Mouse (Mus musculus): Measurements from ENCODE around the gene Abr. TPM values are rescaled to one million over a fixed set of nuclear protein-coding genes. Genes with fewer than 3 reads are reported as not detected.

The Abr gene
- polyA plus RNA-seq, 1 experiment from 2014 or later, result 2.8 TPM

GRCm38 (mm10) chr11:76399587-76400330 lies 222.4 kb downstream of the Abr start:
- Histone ChIP-seq H3K9ac (peak overlapping the region; percentile 78), H3K9me3 (replicated peaks) (no peaks in the 10 kb centered on the region), H3K4me2 (peak overlapping the region; percentile 99), H3K36me3 (no peaks in the 10 kb centered on the region), H3K4me3 (replicated peaks) (peak overlapping the region; percentile 73), H3K27me3 (peaks cover 33% of the 10 kb centered on the region), H3K27ac (no peak overlapping the region), H3K4me1 (replicated peaks) (peaks cover 27% of the 10 kb centered on the region)
- WGBS (ENCODE audit: insufficient replicate concordance), result 6% methylated on average over 11 of the region's 11 CpGs
- DNase-seq (no peak), ATAC-seq (ENCODE audit: low read depth) (peak; percentile 27; the same call in 1 of the 2 replicates)

GRCm38 (mm10) chr11:76398798-76399586 lies 223.1 kb downstream of the Abr start, which contains the start of gene Nxn:
TSS of gene Nxn (minus strand) at chr11:76399140.
- peak within 1 kb of the TSS; percentile 99 for H3K4me2 ChIP-seq
- no peaks in the 10 kb centered on the region for H3K9me3 ChIP-seq (replicated peaks)
- peaks cover 27% of the 10 kb centered on the region for H3K4me1 ChIP-seq (replicated peaks)
- H3K27ac ChIP-seq, result no peak within 1 kb of the TSS; the same call in 1 of the 2 replicates
- DNase-seq (peak; percentile 87), ATAC-seq (ENCODE audit: low read depth) (peak; percentile 91)
- WGBS (ENCODE audit: insufficient replicate concordance), result under 1% methylated on average over 66 of the region's 70 CpGs
- H3K36me3 ChIP-seq, result no peaks in the 10 kb centered on the region
- H3K9ac ChIP-seq, result peak within 1 kb of the TSS; percentile 78
- H3K4me3 ChIP-seq (replicated peaks), result peak within 1 kb of the TSS; percentile 73
- peaks cover 33% of the 10 kb centered on the region for H3K27me3 ChIP-seq

GRCm38 (mm10) chr11:76398312-76398797 lies 223.8 kb downstream of the Abr start:
- DNase-seq, result peak; percentile 23
- peak overlapping the region; percentile 73 for H3K4me3 ChIP-seq (replicated peaks)

GRCm38 (mm10) chr11:76397650-76398311 lies 224.3 kb downstream of the Abr start:
- no peaks in the 10 kb centered on the region for H3K9me3 ChIP-seq (replicated peaks)
- WGBS (ENCODE audit: insufficient replicate concordance), result 3% methylated on average over 26 of the region's 26 CpGs
- H3K9ac ChIP-seq, result peak overlapping the region; percentile 78
- ATAC-seq (ENCODE audit: low read depth) (no peak), DNase-seq (no peak)
- H3K4me2 ChIP-seq, result peak overlapping the region; percentile 99
- H3K36me3 ChIP-seq, result no peaks in the 10 kb centered on the region
- H3K27me3 ChIP-seq, result peaks cover 27% of the 10 kb centered on the region
- H3K4me3 ChIP-seq (replicated peaks), result peak overlapping the region; percentile 73
- no peak overlapping the region for H3K27ac ChIP-seq
- H3K4me1 ChIP-seq (replicated peaks), result peaks cover 27% of the 10 kb centered on the region

More at GRCm38 (mm10) chr11:76398312-76398797, 223.8 kb downstream of the Abr start:
- no peak overlapping the region; the same call in 1 of the 2 replicates for H3K27ac ChIP-seq
- peak overlapping the region; percentile 78 for H3K9ac ChIP-seq
- ATAC-seq (ENCODE audit: low read depth), result peak; percentile 55
- peaks cover 27% of the 10 kb centered on the region for H3K4me1 ChIP-seq (replicated peaks)
- H3K9me3 ChIP-seq (replicated peaks), result no peaks in the 10 kb centered on the region
- peak overlapping the region; percentile 99 for H3K4me2 ChIP-seq
- WGBS (ENCODE audit: insufficient replicate concordance), result 0% methylated on average over 33 of the region's 33 CpGs
- H3K36me3 ChIP-seq, result no peaks in the 10 kb centered on the region
- peaks cover 27% of the 10 kb centered on the region for H3K27me3 ChIP-seq

GRCm38 (mm10) chr11:76392996-76393395 lies 229.1 kb downstream of the Abr start:
- Histone ChIP-seq H3K4me3 (replicated peaks) (no peak overlapping the region), H3K27ac (no peak overlapping the region), H3K4me1 (replicated peaks) (peaks cover 8% of the 10 kb centered on the region), H3K4me2 (no peak overlapping the region), H3K9me3 (replicated peaks) (no peaks in the 10 kb centered on the region), H3K9ac (no peak overlapping the region), H3K27me3 (peaks cover 8% of the 10 kb centered on the region), H3K36me3 (no peaks in the 10 kb centered on the region)
- DNase-seq (no peak), ATAC-seq (ENCODE audit: low read depth) (no peak)
- 81% methylated on average over 11 of the region's 11 CpGs for WGBS (ENCODE audit: insufficient replicate concordance)

GRCm38 (mm10) chr11:76392532-76392931 lies 229.6 kb downstream of the Abr start:
- Histone ChIP-seq H3K4me3 (replicated peaks) (no peak overlapping the region), H3K27ac (no peak overlapping the region), H3K9me3 (replicated peaks) (no peaks in the 10 kb centered on the region), H3K27me3 (0 out of 2 replicates have a peak, but pooled peaks cover 3% of the 10 kb centered on the region), H3K9ac (no peak overlapping the region), H3K36me3 (no peaks in the 10 kb centered on the region), H3K4me2 (no peak overlapping the region), H3K4me1 (replicated peaks) (peaks cover 4% of the 10 kb centered on the region; the same call in 1 of the 2 replicates)
- no peak for ATAC-seq (ENCODE audit: low read depth)
- no peak for DNase-seq
- 78% methylated on average over 7 of the region's 7 CpGs for WGBS (ENCODE audit: insufficient replicate concordance)

- H3K36me3 ChIP-seq, result no peaks in the 10 kb centered on the region
- H3K4me1 ChIP-seq (replicated peaks), result 0 out of 2 replicates have a peak, but pooled peaks cover 3% of the 10 kb centered on the region
- DNase-seq, result no peak
- no peak overlapping the region for H3K27ac ChIP-seq
- no peaks in the 10 kb centered on the region for H3K9me3 ChIP-seq (replicated peaks)
- WGBS (ENCODE audit: insufficient replicate concordance), result 57% methylated on average over 7 of the region's 7 CpGs
- no peaks in the 10 kb centered on the region for H3K27me3 ChIP-seq
- H3K4me3 ChIP-seq (replicated peaks), result no peak overlapping the region
- H3K4me2 ChIP-seq, result peak overlapping the region; percentile 29; the same call in 1 of the 2 replicates
- no peak for ATAC-seq (ENCODE audit: low read depth)
- no peak overlapping the region for H3K9ac ChIP-seq
These were observed 233.4 kb downstream of the Abr start for GRCm38 (mm10) chr11:76388711-76389110.

GRCm38 (mm10) chr11:76387097-76387496 lies 235.0 kb downstream of the Abr start:
- Histone ChIP-seq H3K27ac (no peak overlapping the region), H3K27me3 (no peaks in the 10 kb centered on the region), H3K9ac (no peak overlapping the region), H3K4me3 (replicated peaks) (no peak overlapping the region), H3K4me1 (replicated peaks) (0 out of 2 replicates have a peak, but pooled peaks cover 3% of the 10 kb centered on the region), H3K4me2 (no peak overlapping the region), H3K36me3 (no peaks in the 10 kb centered on the region), H3K9me3 (replicated peaks) (no peaks in the 10 kb centered on the region)
- WGBS (ENCODE audit: insufficient replicate concordance), result 69% methylated on average over 1 of the region's 1 CpGs
- DNase-seq, result no peak
- no peak for ATAC-seq (ENCODE audit: low read depth)

GRCm38 (mm10) chr11:76385746-76386145 lies 236.4 kb downstream of the Abr start:
- Histone ChIP-seq H3K27me3 (no peaks in the 10 kb centered on the region), H3K4me2 (no peak overlapping the region), H3K4me1 (replicated peaks) (0 out of 2 replicates have a peak, but pooled peaks cover 3% of the 10 kb centered on the region), H3K4me3 (replicated peaks) (no peak overlapping the region), H3K9ac (no peak overlapping the region), H3K36me3 (no peaks in the 10 kb centered on the region), H3K9me3 (replicated peaks) (no peaks in the 10 kb centered on the region), H3K27ac (no peak overlapping the region)
- ATAC-seq (ENCODE audit: low read depth) (no peak), DNase-seq (no peak)
- WGBS (ENCODE audit: insufficient replicate concordance), result 68% methylated on average over 3 of the region's 3 CpGs

- H3K9ac ChIP-seq, result no peak overlapping the region
- H3K27ac ChIP-seq, result no peak overlapping the region
- H3K9me3 ChIP-seq (replicated peaks), result no peaks in the 10 kb centered on the region
- H3K36me3 ChIP-seq, result no peaks in the 10 kb centered on the region
- H3K4me1 ChIP-seq (replicated peaks), result peaks cover 8% of the 10 kb centered on the region
- no peak overlapping the region for H3K4me2 ChIP-seq
- no peaks in the 10 kb centered on the region for H3K27me3 ChIP-seq
- DNase-seq, result no peak
- ATAC-seq (ENCODE audit: low read depth), result no peak
- no peak overlapping the region for H3K4me3 ChIP-seq (replicated peaks)
- 73% methylated on average over 4 of the region's 4 CpGs for WGBS (ENCODE audit: insufficient replicate concordance)
These were observed 237.1 kb downstream of the Abr start for GRCm38 (mm10) chr11:76385017-76385416.

- 89% methylated on average over 5 of the region's 5 CpGs for WGBS (ENCODE audit: insufficient replicate concordance)
- no peak overlapping the region for H3K9ac ChIP-seq
- no peaks in the 10 kb centered on the region for H3K36me3 ChIP-seq
- no peaks in the 10 kb centered on the region for H3K27me3 ChIP-seq
- H3K9me3 ChIP-seq (replicated peaks), result no peaks in the 10 kb centered on the region
- ATAC-seq (ENCODE audit: low read depth) (no peak), DNase-seq (no peak)
- H3K4me1 ChIP-seq (replicated peaks), result peaks cover 12% of the 10 kb centered on the region
- no peak overlapping the region for H3K4me2 ChIP-seq
- H3K4me3 ChIP-seq (replicated peaks), result no peak overlapping the region
- no peak overlapping the region for H3K27ac ChIP-seq
These were observed 237.8 kb downstream of the Abr start for GRCm38 (mm10) chr11:76384307-76384706.

Data from liver, embryonic 13.5 days (tissue).